Mouse (Mus musculus): ENCODE results near the gene Bard1. TPM values are rescaled to one million over a fixed set of nuclear protein-coding genes. Genes with fewer than 3 reads are reported as not detected.

Bard1 gene
- 0.05 and 0.13 TPM in 2 replicates for polyA plus RNA-seq (2021; fragmentation: Nextera tagmentation)
- long read RNA-seq, experiment 1, result 0 reads
- long read RNA-seq, experiment 2, result 0 reads

DNA sequence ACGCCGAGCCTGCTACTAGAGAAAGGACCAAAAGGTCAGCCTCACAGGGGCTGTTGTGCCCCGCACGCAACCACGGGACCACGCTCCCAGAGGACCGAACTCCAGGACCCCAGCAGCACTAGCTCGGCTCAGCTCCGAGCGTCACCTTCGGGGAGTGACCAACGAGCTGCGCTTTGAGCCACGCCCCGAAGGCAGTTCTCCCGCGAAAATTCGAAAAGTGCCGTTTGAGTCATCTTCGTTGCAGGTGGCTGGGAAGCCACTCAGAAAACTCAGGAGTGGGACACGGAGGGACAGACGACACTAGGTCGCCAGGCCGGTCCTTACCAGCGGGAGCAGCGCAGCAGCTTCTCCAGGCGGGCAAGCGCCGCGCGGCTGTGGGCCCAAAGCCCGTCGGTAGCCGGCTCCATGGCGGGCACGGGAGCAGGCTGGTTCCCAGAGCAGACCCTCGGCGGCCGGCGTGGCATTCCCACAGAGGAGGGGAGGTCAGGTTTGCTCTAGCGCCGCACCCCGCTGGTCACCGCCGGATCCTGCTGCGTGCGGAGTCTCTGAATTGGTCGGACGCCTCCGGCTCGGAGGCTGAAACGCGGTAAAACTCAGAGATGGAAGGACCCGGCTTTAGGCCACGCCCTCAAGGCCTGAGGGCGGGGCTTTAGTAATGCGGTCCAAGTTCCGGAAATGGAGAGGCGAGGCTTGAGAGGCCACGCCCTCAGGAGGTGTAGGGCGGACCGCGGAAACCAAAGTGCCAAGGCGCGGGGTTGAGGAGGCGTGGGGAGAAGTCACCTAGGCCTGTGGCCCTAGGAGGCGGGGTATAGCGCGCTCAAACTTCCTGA lies at the start of gene Bard1:
Bard1 (minus strand) TSS at position 803 of the 830 bp plus-strand sequence.

Measured in layer of hippocampus, adult 6 months (tissue).